ENCODE assay signal across 24 mouse cellular contexts in the genomic region with DNA sequence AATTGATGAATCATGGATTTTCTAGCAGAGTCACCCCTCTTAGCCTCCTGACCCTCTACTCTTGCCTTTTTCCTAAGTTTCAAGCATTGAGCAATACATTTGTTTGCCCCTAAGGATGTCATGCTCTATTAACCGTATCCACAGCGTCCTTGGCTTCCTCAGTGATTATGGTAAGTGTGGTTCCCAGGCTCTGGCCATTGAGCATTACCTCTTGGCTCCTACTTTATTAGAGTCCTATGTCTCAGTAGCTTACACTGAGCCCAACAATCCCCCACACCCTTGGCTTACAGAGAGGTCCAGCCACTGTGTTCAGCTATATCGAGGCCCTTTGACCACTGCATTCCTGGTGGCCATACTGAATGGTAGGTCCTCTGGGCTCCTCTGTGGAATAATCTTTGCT.
DNase-seq lines count a peak whose midpoint lies in the region; ATAC-seq and TF ChIP-seq lines count a peak whose summit lies in the region.
"Had no signal": no experiment of that assay in that cellular context is flagged by ENCODE, and none has a peak within 500 bp of the region (broad histone marks: within the 10 kb centered on the region; RNA-seq: fewer than 3 reads in every experiment).

No protein-coding gene starts in this region.

- no peaks in the 10 kb centered on the region for H3K9me3 ChIP-seq in kidney, embryonic 14.5 days (ENCODE audit: control insufficient read depth, low read length)
- H3K9me3 ChIP-seq in liver, embryonic 12.5 days (replicated peaks): no peaks in the 10 kb centered on the region
- no peaks in the 10 kb centered on the region for H3K9me3 ChIP-seq in kidney, embryonic 16.5 days (ENCODE audit: low read length)
- H3K9me3 ChIP-seq: embryonic facial prominence, embryonic 15.5 days; forebrain, embryonic 10.5 days; forebrain, embryonic 12.5 days had no signal

- peak; percentile 60; the same call in 1 of the 2 replicates for ATAC-seq in kidney, embryonic 14.5 days (ENCODE audit: low FRiP score, low TSS enrichment)
- ATAC-seq in liver, embryonic 12.5 days: no peak
- ATAC-seq in kidney, embryonic 16.5 days (ENCODE audit: low FRiP score, low TSS enrichment): peak; percentile 57; the same call in 1 of the 2 replicates
- ATAC-seq in frontal cortex, adult (ENCODE audit: low TSS enrichment): no peak
- ATAC-seq: forebrain, embryonic 14.5 days had no signal

- WGBS in kidney, adult 2 months: 63% methylated on average over 3 of the region's 3 CpGs
- WGBS in kidney, embryonic 14.5 days: 71% methylated on average over 3 of the region's 3 CpGs
- 39% methylated on average over 3 of the region's 3 CpGs for WGBS in liver, adult 2 months
- WGBS in liver, embryonic 12.5 days (ENCODE audit: insufficient replicate concordance): 75% methylated on average over 3 of the region's 3 CpGs
- 65% methylated on average over 3 of the region's 3 CpGs for WGBS in kidney, embryonic 16.5 days

- no peak overlapping the region for H3K9ac ChIP-seq in kidney, embryonic 14.5 days (ENCODE audit: low read depth, low read length)
- H3K9ac ChIP-seq in liver, adult 2 months (ENCODE audit: low read depth, low read length): no peak overlapping the region
- no peak overlapping the region for H3K9ac ChIP-seq in liver, embryonic 12.5 days
- H3K9ac ChIP-seq in kidney, embryonic 16.5 days (replicated peaks; ENCODE audit: low read length): no peak overlapping the region
- H3K9ac ChIP-seq: embryonic facial prominence, embryonic 13.5 days; embryonic facial prominence, embryonic 15.5 days; forebrain, embryonic 12.5 days had no signal

- H3K79me2 ChIP-seq in liver, adult 2 months (ENCODE audit: control insufficient read depth, insufficient read depth, low read length): no peaks in the 10 kb centered on the region

- no peak for TF ChIP-seq CTCF in kidney, adult 2 months (conservative IDR thresholded peaks at IDR 0.05; ENCODE audit: insufficient read depth, insufficient read length, low read depth, low read length)
- TF ChIP-seq CTCF in liver, adult 2 months (IDR thresholded peaks at IDR 0.05; ENCODE audit: low read depth, low read length): no peak

- no peaks in the 10 kb centered on the region for H3K27me3 ChIP-seq in kidney, adult 2 months (replicated peaks; ENCODE audit: control insufficient read depth, insufficient read depth, low read length)
- H3K27me3 ChIP-seq in kidney, embryonic 14.5 days (ENCODE audit: control insufficient read depth, insufficient read depth, low read length): no peaks in the 10 kb centered on the region
- H3K27me3 ChIP-seq in liver, adult 2 months (ENCODE audit: control insufficient read depth, insufficient read depth, low read length): no peaks in the 10 kb centered on the region
- H3K27me3 ChIP-seq in liver, embryonic 12.5 days (replicated peaks): no peaks in the 10 kb centered on the region
- no peaks in the 10 kb centered on the region for H3K27me3 ChIP-seq in kidney, embryonic 16.5 days (ENCODE audit: insufficient read depth, low read length)
- H3K27me3 ChIP-seq: embryonic facial prominence, embryonic 13.5 days; embryonic facial prominence, embryonic 15.5 days; forebrain, embryonic 12.5 days had no signal

- H3K36me3 ChIP-seq in kidney, adult 2 months (ENCODE audit: control insufficient read depth, insufficient read depth, low read length): no peaks in the 10 kb centered on the region
- no peaks in the 10 kb centered on the region for H3K36me3 ChIP-seq in kidney, embryonic 14.5 days (ENCODE audit: control insufficient read depth, insufficient read depth, low read length)
- H3K36me3 ChIP-seq in liver, adult 2 months (ENCODE audit: control insufficient read depth, insufficient read depth, low read length): no peaks in the 10 kb centered on the region
- H3K36me3 ChIP-seq in liver, embryonic 12.5 days: no peaks in the 10 kb centered on the region
- no peaks in the 10 kb centered on the region for H3K36me3 ChIP-seq in kidney, embryonic 16.5 days (ENCODE audit: insufficient read depth, low read length)
- H3K36me3 ChIP-seq: embryonic facial prominence, embryonic 13.5 days; embryonic facial prominence, embryonic 15.5 days; forebrain, embryonic 10.5 days; forebrain, embryonic 12.5 days had no signal

- H3K4me2 ChIP-seq in kidney, embryonic 14.5 days (replicated peaks; ENCODE audit: low read depth, low read length): no peak overlapping the region
- no peak overlapping the region for H3K4me2 ChIP-seq in liver, embryonic 12.5 days
- H3K4me2 ChIP-seq in kidney, embryonic 16.5 days (replicated peaks; ENCODE audit: low read depth, low read length): no peak overlapping the region
- H3K4me2 ChIP-seq: embryonic facial prominence, embryonic 13.5 days; embryonic facial prominence, embryonic 15.5 days; forebrain, embryonic 12.5 days had no signal

- no peak overlapping the region for H3K4me3 ChIP-seq in kidney, adult 2 months (ENCODE audit: insufficient read depth, low read depth, low read length)
- no peak overlapping the region for H3K4me3 ChIP-seq in kidney, embryonic 14.5 days (ENCODE audit: low read length)
- H3K4me3 ChIP-seq in liver, adult 2 months (ENCODE audit: insufficient read depth, low read depth, low read length): no peak overlapping the region
- H3K4me3 ChIP-seq in liver, embryonic 12.5 days: no peak overlapping the region
- no peak overlapping the region for H3K4me3 ChIP-seq in kidney, embryonic 16.5 days (ENCODE audit: low read length)
- H3K4me3 ChIP-seq: embryonic facial prominence, embryonic 13.5 days; embryonic facial prominence, embryonic 15.5 days; erythroblast, embryonic 14.5 days; forebrain, embryonic 10.5 days; forebrain, embryonic 12.5 days had no signal

- no peak overlapping the region for H3K27ac ChIP-seq in kidney, adult 2 months (ENCODE audit: insufficient read depth, low read depth, low read length)
- no peak overlapping the region for H3K27ac ChIP-seq in kidney, embryonic 14.5 days (ENCODE audit: low read depth, low read length)
- peak overlapping the region; percentile 63 for H3K27ac ChIP-seq in liver, adult 2 months (replicated peaks; ENCODE audit: insufficient read depth, low read depth, low read length)
- no peak overlapping the region for H3K27ac ChIP-seq in liver, embryonic 12.5 days
- H3K27ac ChIP-seq in kidney, embryonic 16.5 days (ENCODE audit: low read length): no peak overlapping the region
- H3K27ac ChIP-seq: embryonic facial prominence, embryonic 13.5 days; embryonic facial prominence, embryonic 15.5 days; forebrain, embryonic 10.5 days; forebrain, embryonic 12.5 days had no signal

- TF ChIP-seq POLR2A in kidney, adult 2 months (IDR thresholded peaks at IDR 0.05; ENCODE audit: low read depth, low read length): no peak
- TF ChIP-seq POLR2A in liver, adult 2 months (IDR thresholded peaks at IDR 0.05; ENCODE audit: extremely low read depth, insufficient read depth, low read length): no peak

- H3K4me1 ChIP-seq in kidney, adult 2 months (ENCODE audit: control insufficient read depth, insufficient read depth, low read length): no peaks in the 10 kb centered on the region
- H3K4me1 ChIP-seq in kidney, embryonic 14.5 days (ENCODE audit: control insufficient read depth, insufficient read depth, low read length): 0 out of 2 replicates have a peak, but pooled peaks cover 5% of the 10 kb centered on the region
- peaks cover 17% of the 10 kb centered on the region for H3K4me1 ChIP-seq in liver, adult 2 months (ENCODE audit: control insufficient read depth, insufficient read depth, low read length)
- no peaks in the 10 kb centered on the region for H3K4me1 ChIP-seq in liver, embryonic 12.5 days
- H3K4me1 ChIP-seq in kidney, embryonic 16.5 days (ENCODE audit: insufficient read depth, low read length): no peaks in the 10 kb centered on the region
- H3K4me1 ChIP-seq: embryonic facial prominence, embryonic 13.5 days; embryonic facial prominence, embryonic 15.5 days; forebrain, embryonic 10.5 days; forebrain, embryonic 12.5 days had no signal

- peak; percentile 37 for DNase-seq in kidney, adult 2 months
- no peak for DNase-seq in kidney, postnatal 14 days
- no peak for DNase-seq in kidney, postnatal 4 days
- peak; percentile 37 for DNase-seq in liver, adult 2 months (ENCODE audit: extremely low read depth, low read depth, low spot score)
- DNase-seq: adrenal gland, adult 2 months; adrenal gland, postnatal 10 days; adrenal gland, postnatal 25 days; cerebellum, adult 11 months; cerebellum, adult 18-20 months; cerebellum, adult 8-10 months; cerebellum, adult 9-11 months; cerebellum, postnatal 14 days; cerebellum, postnatal 36 days; embryo, embryonic 11 days had no signal

Comparison
In these comparisons a context has a peak if more than half of its experiments do, and no peak if none do; other contexts are left out.
1. DNase-seq: peak in kidney, adult 2 months (single experiment) and liver, adult 2 months (single experiment); none in kidney, postnatal 14 days (single experiment) and kidney, postnatal 4 days (0 of 2).
2. ATAC-seq: peak in kidney, embryonic 14.5 days (single experiment) and kidney, embryonic 16.5 days (single experiment); none in liver, embryonic 12.5 days (single experiment) and frontal cortex, adult (single experiment).